Mouse (Mus musculus) fibroblast of lung, adult 2 months (primary cell): ENCODE data around the gene Nek6.

Experiments
- DNase-seq: peaks from one replicate; pipeline ENCODE4 v3.0.0-alpha.2; 2011; ENCODE audit warnings: low read depth

The Nek6 gene

DNA sequence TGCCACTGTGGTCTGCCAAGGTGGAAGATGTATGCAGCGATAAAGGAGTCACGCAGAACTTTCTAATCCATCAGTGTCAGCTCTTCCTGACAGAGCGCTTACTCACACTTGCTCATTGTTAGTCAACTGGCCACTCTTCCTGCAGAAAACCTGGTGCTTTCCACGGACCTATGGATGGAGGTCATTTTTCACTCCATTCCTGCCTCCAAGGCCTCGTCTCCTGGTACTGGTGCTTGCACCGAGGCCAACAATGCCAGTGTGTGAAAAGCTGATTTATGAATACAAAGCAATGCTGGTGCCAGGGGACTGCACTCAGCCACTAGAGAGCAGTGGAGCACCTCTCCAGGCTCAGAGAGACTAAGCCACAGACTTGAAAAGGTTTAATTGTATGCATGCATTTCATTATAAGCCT lies 110.2 kb downstream of the Nek6 start:
- DNase-seq, result peak; percentile 36

DNA sequence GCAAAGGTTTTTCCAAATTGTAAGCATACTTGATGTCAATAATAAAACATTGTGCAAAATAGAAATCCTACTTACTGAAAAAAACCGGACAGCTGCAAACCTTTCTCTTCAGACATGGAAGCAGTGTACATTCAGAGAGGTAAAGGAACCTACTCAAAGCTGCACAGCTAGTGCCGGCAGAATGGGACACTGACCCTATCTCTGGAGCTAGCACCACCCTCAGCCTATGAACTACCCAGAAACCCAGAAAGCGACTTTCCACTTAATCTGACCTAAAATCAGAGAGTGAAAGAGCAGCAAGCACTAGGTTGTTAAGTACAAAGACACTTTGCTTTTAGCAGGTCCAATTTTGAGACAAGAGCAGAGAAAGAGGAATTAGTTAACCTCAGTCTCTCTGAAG lies 112.0 kb downstream of the Nek6 start:
- DNase-seq, result no peak

DNA sequence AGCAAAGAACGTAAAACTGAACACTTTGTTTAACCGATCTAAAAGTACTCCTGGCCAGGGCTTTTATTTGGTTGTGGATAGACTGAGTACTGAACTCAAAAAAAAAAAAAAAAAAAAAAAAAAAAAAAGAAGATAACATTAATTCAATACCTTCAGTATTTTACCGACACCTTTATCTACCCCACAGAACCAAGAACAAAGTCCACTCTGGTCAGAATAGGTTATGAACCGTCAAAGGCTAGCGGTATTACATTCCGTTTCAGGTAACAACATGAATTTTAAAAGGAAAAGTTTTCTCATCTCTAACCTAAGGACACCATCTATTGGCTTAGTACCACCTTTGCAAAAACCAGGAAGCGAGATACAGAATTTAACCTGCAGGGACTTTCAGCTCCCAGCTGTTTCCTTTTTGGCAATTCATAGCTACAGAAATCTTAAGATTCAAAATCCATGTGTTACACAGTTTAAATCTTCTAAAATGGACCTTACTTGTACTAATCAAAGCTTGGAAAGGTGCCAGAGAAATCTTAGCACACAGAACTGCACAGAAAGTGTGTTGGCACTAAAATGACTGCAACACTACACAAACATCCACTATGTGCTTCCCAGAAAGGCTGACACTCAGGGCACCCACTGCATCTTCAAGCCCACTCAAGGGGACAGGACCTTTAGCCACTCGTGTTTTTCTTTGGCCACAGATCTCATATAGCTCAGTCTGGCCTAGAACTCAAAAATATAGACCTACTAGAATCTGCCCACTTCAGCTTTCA lies 112.6 kb downstream of the Nek6 start:
- DNase-seq, result no peak

DNA sequence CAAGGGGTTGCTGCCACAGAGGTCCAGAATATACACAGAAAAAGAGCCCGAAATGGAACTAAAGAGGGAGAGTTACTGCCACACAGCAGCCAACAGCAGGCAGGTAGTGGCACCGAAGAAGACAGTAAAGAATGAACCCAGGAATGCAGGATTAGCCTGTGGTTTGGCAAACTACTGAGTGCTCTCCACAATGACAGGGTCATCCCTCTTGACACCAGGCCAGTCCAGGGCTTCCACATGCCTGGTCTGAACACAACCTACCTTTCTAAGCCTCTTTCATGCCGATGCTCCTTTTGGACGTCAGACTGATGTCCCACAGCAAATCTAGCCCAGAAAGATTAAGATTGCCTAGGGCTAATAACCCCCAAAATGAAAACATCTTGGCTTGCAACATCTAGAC lies 117.4 kb downstream of the Nek6 start:
- no peak for DNase-seq

DNA sequence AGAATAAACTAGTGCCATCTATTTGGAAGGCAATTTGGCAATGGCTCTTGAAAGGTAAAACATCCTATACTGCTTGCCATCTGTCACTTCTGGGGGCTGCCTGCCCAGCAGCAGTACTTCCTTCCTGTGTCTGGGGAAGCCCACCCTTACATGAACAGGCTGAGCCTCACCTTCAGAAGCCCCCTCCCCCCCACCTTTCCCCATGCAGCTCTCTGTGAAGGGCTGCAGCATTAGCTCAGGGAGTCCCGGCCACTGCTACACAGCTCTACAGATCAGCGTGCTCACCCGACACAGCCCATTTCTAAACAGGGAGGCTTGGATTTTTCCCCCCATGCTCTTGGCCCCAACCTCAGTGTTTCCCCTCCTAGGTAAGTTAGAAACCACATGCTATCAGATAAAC lies 118.0 kb downstream of the Nek6 start:
- DNase-seq, result no peak

DNA sequence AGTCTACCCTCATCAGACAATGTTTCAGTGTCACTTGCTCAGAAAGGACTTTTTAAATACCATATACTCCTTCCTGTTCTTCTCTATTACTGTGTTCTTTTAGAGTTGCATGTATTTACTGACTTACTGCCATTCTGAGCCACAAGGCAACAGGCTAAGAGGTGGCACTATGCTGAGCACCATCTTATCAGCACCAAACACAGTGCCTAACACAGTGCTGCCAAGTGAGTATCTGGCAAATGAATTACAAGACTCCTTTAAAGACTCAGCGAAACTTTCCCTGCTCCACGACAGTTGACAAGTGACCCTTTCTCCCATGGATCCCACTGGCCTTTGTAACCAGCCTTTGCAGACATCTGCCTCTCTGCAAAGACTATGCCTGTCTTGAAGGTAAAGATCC lies 119.1 kb downstream of the Nek6 start:
- DNase-seq, result no peak

DNA sequence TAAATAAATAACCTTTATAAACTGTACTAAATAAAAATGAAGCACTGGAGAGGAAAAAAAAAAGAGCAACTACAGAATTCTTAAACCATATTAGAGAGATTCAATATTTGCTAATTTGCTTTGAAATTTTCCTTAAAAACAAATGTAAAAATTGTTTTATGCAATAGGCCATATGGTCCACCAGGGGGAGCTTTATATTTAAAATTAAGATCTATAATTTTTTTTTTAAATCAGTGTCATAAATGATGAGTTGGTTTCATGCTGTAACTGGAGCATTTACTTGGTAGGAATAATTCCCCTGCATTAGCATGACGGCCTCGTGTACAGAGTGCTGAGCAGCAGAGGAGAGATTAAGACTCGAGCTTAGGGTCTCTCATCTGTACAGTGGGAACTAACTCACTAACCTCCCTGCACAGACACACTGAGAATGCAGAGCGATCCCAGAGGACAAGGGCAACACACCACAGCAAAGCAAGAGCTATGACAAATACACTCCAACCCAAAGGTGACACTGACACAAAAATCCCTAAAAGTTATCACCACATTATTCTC lies 126.3 kb downstream of the Nek6 start:
- DNase-seq, result no peak

DNA sequence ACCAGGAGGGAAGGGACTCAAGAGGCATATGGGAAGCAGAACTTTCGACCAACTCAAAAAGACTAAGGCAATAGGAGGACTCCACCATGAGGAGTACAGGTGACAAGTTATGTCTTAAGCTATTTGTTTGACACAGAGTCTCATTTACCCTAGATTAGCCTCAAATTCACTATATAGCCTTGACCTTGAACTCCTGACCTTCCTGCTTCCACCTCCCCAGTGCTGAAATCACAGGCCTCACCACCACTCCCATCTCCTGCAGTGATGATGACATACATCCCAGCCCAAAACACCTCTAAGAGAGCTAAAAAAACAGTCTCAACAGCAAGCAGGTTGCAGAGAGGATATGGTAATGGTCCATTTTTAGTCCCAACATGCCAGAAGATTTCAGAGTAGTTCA lies 130.3 kb downstream of the Nek6 start:
- DNase-seq, result no peak

DNA sequence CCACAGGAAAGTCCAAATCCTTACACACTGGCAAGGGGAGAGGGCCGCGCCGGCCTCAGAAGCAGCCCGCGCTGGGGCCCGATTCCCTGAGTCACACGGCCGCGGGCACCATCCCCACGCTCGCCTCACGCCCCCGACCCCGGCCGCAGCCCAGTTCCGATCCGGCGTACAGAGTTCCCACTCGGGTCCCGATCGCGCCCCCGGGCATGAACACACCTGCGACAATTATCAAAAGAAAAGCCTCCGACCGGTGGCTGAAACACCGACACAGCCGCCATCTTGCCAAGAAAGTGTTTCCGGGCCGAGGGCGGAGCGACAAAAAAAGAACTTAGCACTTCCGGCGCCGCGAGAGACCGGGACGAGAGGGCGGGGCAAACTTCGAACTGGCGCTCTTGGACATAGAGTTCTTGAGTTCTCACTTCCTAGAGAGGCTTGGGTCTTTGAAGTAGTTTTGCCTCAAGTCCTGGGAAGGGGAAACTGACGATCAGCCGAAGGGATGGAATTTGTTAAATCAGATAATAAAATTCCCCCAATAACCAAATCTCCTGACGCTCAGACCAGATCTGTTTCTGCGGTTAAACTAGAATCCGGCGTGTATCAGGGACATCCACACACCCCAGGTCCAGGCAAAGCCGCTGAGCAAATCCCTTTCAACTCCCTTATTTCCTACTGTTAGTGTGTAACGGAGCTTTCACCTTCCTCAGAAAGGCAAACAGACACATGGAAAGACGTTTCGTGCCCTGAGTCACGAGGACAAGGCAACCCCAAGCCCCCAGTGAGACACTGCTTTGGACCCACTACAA lies 132.4 kb downstream of the Nek6 start, which contains the start of gene Psmb7:
Psmb7 (minus strand) TSS at position 463 of the 803 bp plus-strand sequence.
- DNase-seq, result peak; percentile 85
